Mouse (Mus musculus): ENCODE results near the gene Olfr1465. TPM values are rescaled to one million over a fixed set of nuclear protein-coding genes. Genes with fewer than 3 reads are reported as not detected.

The Olfr1465 gene
- not detected in 2 replicates for total RNA-seq (2014; fragmentation: Nextera tagmentation)
- 0.12 and 0.22 TPM in 2 replicates for total RNA-seq (2017)
- not detected in 2 replicates for polyA plus RNA-seq (2012)

- Histone ChIP-seq H3K27me3 (ENCODE audit: insufficient read depth, low read length) (no peaks in the 10 kb centered on the region), H3K9me3 (replicated peaks) (no peaks in the 10 kb centered on the region), H3K4me3 (ENCODE audit: low read depth, low read length) (no peak within 1 kb of the TSS), H3K4me1 (ENCODE audit: insufficient read depth, low read depth, low read length) (no peaks in the 10 kb centered on the region), H3K36me3 (replicated peaks) (no peaks in the 10 kb centered on the region)
- TF ChIP-seq GATA2 (IDR thresholded peaks at IDR 0.05; ENCODE audit: borderline replicate concordance, low read depth, low read length) (no peak), CTCF (IDR thresholded peaks at IDR 0.05; ENCODE audit: low read depth, low read length) (no peak), GATA1 (IDR thresholded peaks at IDR 0.05; ENCODE audit: borderline replicate concordance, low read length) (no peak), POLR2AphosphoS5 (IDR thresholded peaks at IDR 0.05; ENCODE audit: insufficient replicate concordance, low read depth, low read length) (no peak), TAL1 (conservative IDR thresholded peaks at IDR 0.05; ENCODE audit: low read depth, low read length) (no peak)
- ATAC-seq (ENCODE audit: extremely low read depth, insufficient number of reproducible peaks, low FRiP score, poor library complexity, severe bottlenecking) = no peak
- DNase-seq (ENCODE audit: low spot score) = no peak
Measured at GRCm38 (mm10) chr19:13315441-13315840, at the start of gene Olfr1465. Gene Olfr1465, minus strand, starts transcription at chr19:13315541.

GRCm38 (mm10) chr19:13361936-13362335, 46.6 kb upstream of the Olfr1465 start, which contains the start of gene Olfr1467:
Gene Olfr1467, plus strand, starts transcription at chr19:13362236.
- DNase-seq (ENCODE audit: low spot score) = no peak
- Histone ChIP-seq H3K9me3 (replicated peaks) (no peaks in the 10 kb centered on the region; the same call in 1 of the 2 replicates), H3K27me3 (ENCODE audit: insufficient read depth, low read length) (no peaks in the 10 kb centered on the region), H3K36me3 (replicated peaks) (no peaks in the 10 kb centered on the region), H3K4me3 (ENCODE audit: low read depth, low read length) (no peak within 1 kb of the TSS), H3K4me1 (ENCODE audit: insufficient read depth, low read depth, low read length) (no peaks in the 10 kb centered on the region)
- no peak for TF ChIP-seq CTCF (IDR thresholded peaks at IDR 0.05; ENCODE audit: low read depth, low read length)
- ATAC-seq (ENCODE audit: extremely low read depth, insufficient number of reproducible peaks, low FRiP score, poor library complexity, severe bottlenecking) = no peak

GRCm38 (mm10) chr19:13338562-13338961, 23.2 kb upstream of the Olfr1465 start, which contains the start of gene Olfr1466:
Gene Olfr1466, plus strand, starts transcription at chr19:13338862.
- no peak for ATAC-seq (ENCODE audit: extremely low read depth, insufficient number of reproducible peaks, low FRiP score, poor library complexity, severe bottlenecking)
- no peak for DNase-seq (ENCODE audit: low spot score)

More at GRCm38 (mm10) chr19:13338562-13338961, 23.2 kb upstream of the Olfr1465 start, which contains the start of gene Olfr1466:
- Histone ChIP-seq H3K9me3 (replicated peaks) (no peaks in the 10 kb centered on the region; the same call in 1 of the 2 replicates), H3K4me1 (ENCODE audit: insufficient read depth, low read depth, low read length) (no peaks in the 10 kb centered on the region), H3K4me3 (ENCODE audit: low read depth, low read length) (no peak within 1 kb of the TSS), H3K27me3 (ENCODE audit: insufficient read depth, low read length) (no peaks in the 10 kb centered on the region), H3K36me3 (replicated peaks) (no peaks in the 10 kb centered on the region)
- TF ChIP-seq GATA1 (IDR thresholded peaks at IDR 0.05; ENCODE audit: borderline replicate concordance, low read length) (no peak), POLR2AphosphoS5 (IDR thresholded peaks at IDR 0.05; ENCODE audit: insufficient replicate concordance, low read depth, low read length) (no peak), TAL1 (conservative IDR thresholded peaks at IDR 0.05; ENCODE audit: low read depth, low read length) (no peak), CTCF (IDR thresholded peaks at IDR 0.05; ENCODE audit: low read depth, low read length) (no peak), GATA2 (IDR thresholded peaks at IDR 0.05; ENCODE audit: borderline replicate concordance, low read depth, low read length) (no peak)

Other genes starting within 250 kb of the Olfr1465 start
- gene Olfr1457, start 217.7 kb downstream of the Olfr1465 start, total RNA-seq (2014; fragmentation: Nextera tagmentation) = not detected in 2 replicates
- gene Olfr1457, start 217.7 kb downstream of the Olfr1465 start, total RNA-seq (2017) = 0.12 TPM in 1 of 2 replicates, not detected in the other
- not detected in 2 replicates for gene Olfr1457, start 217.7 kb downstream of the Olfr1465 start, polyA plus RNA-seq (2012)
- not detected in 2 replicates for gene Olfr1458, start 208.8 kb downstream of the Olfr1465 start, total RNA-seq (2014; fragmentation: Nextera tagmentation)
- not detected in 2 replicates for gene Olfr1458, start 208.8 kb downstream of the Olfr1465 start, total RNA-seq (2017)
- not detected in 2 replicates for gene Olfr1458, start 208.8 kb downstream of the Olfr1465 start, polyA plus RNA-seq (2012)
- gene Olfr1459, start 166.0 kb downstream of the Olfr1465 start, total RNA-seq (2014; fragmentation: Nextera tagmentation) = not detected in 2 replicates
- 0.12 and 0.27 TPM in 2 replicates for gene Olfr1459, start 166.0 kb downstream of the Olfr1465 start, total RNA-seq (2017)
- gene Olfr1459, start 166.0 kb downstream of the Olfr1465 start, polyA plus RNA-seq (2012) = not detected in 2 replicates
- gene Olfr1461, start 152.5 kb downstream of the Olfr1465 start, total RNA-seq (2014; fragmentation: Nextera tagmentation) = not detected in 2 replicates
- 0.05 TPM in 1 of 2 replicates, not detected in the other for gene Olfr1461, start 152.5 kb downstream of the Olfr1465 start, total RNA-seq (2017)
- gene Olfr1461, start 152.5 kb downstream of the Olfr1465 start, polyA plus RNA-seq (2012) = not detected in 2 replicates
- gene Olfr1462, start 129.8 kb downstream of the Olfr1465 start, total RNA-seq (2014; fragmentation: Nextera tagmentation) = not detected in 2 replicates
- 0.11 and 0.52 TPM in 2 replicates for gene Olfr1462, start 129.8 kb downstream of the Olfr1465 start, total RNA-seq (2017)
- not detected in 2 replicates for gene Olfr1462, start 129.8 kb downstream of the Olfr1465 start, polyA plus RNA-seq (2012)
- not detected in 2 replicates for gene Olfr1463, start 84.2 kb downstream of the Olfr1465 start, total RNA-seq (2014; fragmentation: Nextera tagmentation)
- 0.35 TPM in 1 of 2 replicates, not detected in the other for gene Olfr1463, start 84.2 kb downstream of the Olfr1465 start, total RNA-seq (2017)
- not detected in 2 replicates for gene Olfr1463, start 84.2 kb downstream of the Olfr1465 start, polyA plus RNA-seq (2012)
- not detected in 2 replicates for gene Olfr1466, start 23.3 kb upstream of the Olfr1465 start, total RNA-seq (2014; fragmentation: Nextera tagmentation)
- 0.33 TPM in 1 of 2 replicates, not detected in the other for gene Olfr1466, start 23.3 kb upstream of the Olfr1465 start, total RNA-seq (2017)
- not detected in 2 replicates for gene Olfr1466, start 23.3 kb upstream of the Olfr1465 start, polyA plus RNA-seq (2012)
- gene Olfr1467, start 46.7 kb upstream of the Olfr1465 start, total RNA-seq (2014; fragmentation: Nextera tagmentation) = not detected in 2 replicates
- gene Olfr1467, start 46.7 kb upstream of the Olfr1465 start, total RNA-seq (2017) = 0.05 and 0.06 TPM in 2 replicates
- gene Olfr1467, start 46.7 kb upstream of the Olfr1465 start, polyA plus RNA-seq (2012) = not detected in 2 replicates
- gene Olfr1469, start 92.3 kb upstream of the Olfr1465 start, total RNA-seq (2014; fragmentation: Nextera tagmentation) = not detected in 2 replicates
- 0.16 and 0.17 TPM in 2 replicates for gene Olfr1469, start 92.3 kb upstream of the Olfr1465 start, total RNA-seq (2017)
- gene Olfr1469, start 92.3 kb upstream of the Olfr1465 start, polyA plus RNA-seq (2012) = not detected in 2 replicates
- not detected in 2 replicates for gene Olfr1471, start 127.9 kb upstream of the Olfr1465 start, total RNA-seq (2014; fragmentation: Nextera tagmentation)
- 0.23 and 0.33 TPM in 2 replicates for gene Olfr1471, start 127.9 kb upstream of the Olfr1465 start, total RNA-seq (2017)
- gene Olfr1471, start 127.9 kb upstream of the Olfr1465 start, polyA plus RNA-seq (2012) = not detected in 2 replicates
- not detected in 2 replicates for gene Olfr1472, start 140.5 kb upstream of the Olfr1465 start, total RNA-seq (2014; fragmentation: Nextera tagmentation)
- gene Olfr1472, start 140.5 kb upstream of the Olfr1465 start, total RNA-seq (2017) = not detected in 2 replicates
- not detected in 2 replicates for gene Olfr1472, start 140.5 kb upstream of the Olfr1465 start, polyA plus RNA-seq (2012)
- gene Olfr1474, start 154.0 kb upstream of the Olfr1465 start, total RNA-seq (2014; fragmentation: Nextera tagmentation) = not detected in 2 replicates
- 1.1 TPM in 1 of 2 replicates, not detected in the other for gene Olfr1474, start 154.0 kb upstream of the Olfr1465 start, total RNA-seq (2017)
- not detected in 2 replicates for gene Olfr1474, start 154.0 kb upstream of the Olfr1465 start, polyA plus RNA-seq (2012)
- not detected in 2 replicates for gene Olfr1475, start 164.7 kb upstream of the Olfr1465 start, total RNA-seq (2014; fragmentation: Nextera tagmentation)
- 0.12 and 0.22 TPM in 2 replicates for gene Olfr1475, start 164.7 kb upstream of the Olfr1465 start, total RNA-seq (2017)
- gene Olfr1475, start 164.7 kb upstream of the Olfr1465 start, polyA plus RNA-seq (2012) = not detected in 2 replicates
- not detected in 2 replicates for gene Olfr1477, start 185.0 kb upstream of the Olfr1465 start, total RNA-seq (2014; fragmentation: Nextera tagmentation)
- 0.12 TPM in 1 of 2 replicates, not detected in the other for gene Olfr1477, start 185.0 kb upstream of the Olfr1465 start, total RNA-seq (2017)
- gene Olfr1477, start 185.0 kb upstream of the Olfr1465 start, polyA plus RNA-seq (2012) = not detected in 2 replicates
- not detected in 2 replicates for gene Olfr1480, start 212.4 kb upstream of the Olfr1465 start, total RNA-seq (2014; fragmentation: Nextera tagmentation)
- 0.23 TPM in 1 of 2 replicates, not detected in the other for gene Olfr1480, start 212.4 kb upstream of the Olfr1465 start, total RNA-seq (2017)
- gene Olfr1480, start 212.4 kb upstream of the Olfr1465 start, polyA plus RNA-seq (2012) = not detected in 2 replicates

Data from G1E (cell line).